Mouse (Mus musculus): Measurements from ENCODE around the gene Kat7. TPM values are rescaled to one million over a fixed set of nuclear protein-coding genes. Genes with fewer than 3 reads are reported as not detected.

The Kat7 gene
- 10 to 100 TPM; 25.7 to 30.8 TPM for total RNA-seq (2021)
- long read RNA-seq, experiment 1, partial matches to known transcripts: 0 of 4 reads
- long read RNA-seq, experiment 1, other reads (novel, unspliced or antisense): 2 of 4 reads
- long read RNA-seq, experiment 2, partial matches to known transcripts: 0 of 2 reads
- long read RNA-seq, experiment 2, other reads (novel, unspliced or antisense): 0 of 2 reads

- peak; percentile 98 to 100 for DNase-seq
Observed at GRCm38 (mm10) chr11:95310007-95310647, at the start of gene Kat7. Kat7 (minus strand) TSS chr11:95310246.

- no peak for DNase-seq
Observed at GRCm38 (mm10) chr11:95358263-95358662, 48.2 kb upstream of the Kat7 start.

- peak; percentile 74 to 78 for DNase-seq
Observed at GRCm38 (mm10) chr11:95356469-95357273, 46.6 kb upstream of the Kat7 start.

- DNase-seq: no peak
Observed at GRCm38 (mm10) chr11:95356039-95356438, 46.0 kb upstream of the Kat7 start.

- DNase-seq: no peak
Observed at GRCm38 (mm10) chr11:95355661-95356011, 45.6 kb upstream of the Kat7 start.

- DNase-seq: no peak
Observed at GRCm38 (mm10) chr11:95354945-95355660, 45.1 kb upstream of the Kat7 start.

- no peak for DNase-seq
Observed at GRCm38 (mm10) chr11:95354228-95354944, 44.3 kb upstream of the Kat7 start.

- no peak for DNase-seq
Observed at GRCm38 (mm10) chr11:95353226-95353625, 43.2 kb upstream of the Kat7 start.

GRCm38 (mm10) chr11:95352686-95353085 lies 42.6 kb upstream of the Kat7 start:
- no peak for DNase-seq

GRCm38 (mm10) chr11:95350960-95351359 lies 40.9 kb upstream of the Kat7 start:
- DNase-seq: no peak

- DNase-seq: no peak
Observed at GRCm38 (mm10) chr11:95350289-95350688, 40.2 kb upstream of the Kat7 start.

- no peak for DNase-seq
Observed at GRCm38 (mm10) chr11:95344181-95344580, 34.1 kb upstream of the Kat7 start.

GRCm38 (mm10) chr11:95343180-95343579 lies 33.1 kb upstream of the Kat7 start:
- DNase-seq: no peak

GRCm38 (mm10) chr11:95340664-95341063 lies 30.6 kb upstream of the Kat7 start:
- no peak for DNase-seq

- no peak for DNase-seq
Observed at GRCm38 (mm10) chr11:95340259-95340658, 30.2 kb upstream of the Kat7 start.

GRCm38 (mm10) chr11:95339471-95340021 lies 29.5 kb upstream of the Kat7 start:
- peak in 1 of 2 experiments; percentile 20 for DNase-seq

- no peak for DNase-seq
Observed at GRCm38 (mm10) chr11:95337846-95338342, 27.8 kb upstream of the Kat7 start.

GRCm38 (mm10) chr11:95337129-95337813 lies 27.2 kb upstream of the Kat7 start:
- DNase-seq: peak; percentile 73 to 79

- DNase-seq: peak; percentile 83 to 93
Observed at GRCm38 (mm10) chr11:95336568-95337128, 26.6 kb upstream of the Kat7 start, which contains the start of gene Fam117a. Fam117a (plus strand) TSS chr11:95337018.

- no peak for DNase-seq
Observed at GRCm38 (mm10) chr11:95334448-95335060, 24.5 kb upstream of the Kat7 start.
